Mouse (Mus musculus) left cerebral cortex, postnatal 25 days (tissue): Measurements from ENCODE around the gene Slc9a3. TPM values are rescaled to one million over a fixed set of nuclear protein-coding genes. Genes with fewer than 3 reads are reported as not detected.

ENCODE experiments used
- DNase-seq, 2 experiments: peaks; one replicate each; pipeline ENCODE4 v3.0.0; 2022; ENCODE audit warnings: low spot score in 2 of 2, mixed read lengths in 1 of 2
- intact Hi-C: fragments of 180-260 bp; cut with DNase I; formaldehyde crosslinking; loops from one replicate; pipeline ENCODE4 v1.15.1; 2025
- total RNA-seq, 2 experiments: library from RNA; stranded (reverse); gene quantifications; 2 replicates each; pipeline ENCODE4 v1.2.3; 2021

Slc9a3 gene
- total RNA-seq, result 1 to 10 TPM in 1 of 2 experiments, under 1 TPM in 1; 0.98 to 1.8 TPM

DNA sequence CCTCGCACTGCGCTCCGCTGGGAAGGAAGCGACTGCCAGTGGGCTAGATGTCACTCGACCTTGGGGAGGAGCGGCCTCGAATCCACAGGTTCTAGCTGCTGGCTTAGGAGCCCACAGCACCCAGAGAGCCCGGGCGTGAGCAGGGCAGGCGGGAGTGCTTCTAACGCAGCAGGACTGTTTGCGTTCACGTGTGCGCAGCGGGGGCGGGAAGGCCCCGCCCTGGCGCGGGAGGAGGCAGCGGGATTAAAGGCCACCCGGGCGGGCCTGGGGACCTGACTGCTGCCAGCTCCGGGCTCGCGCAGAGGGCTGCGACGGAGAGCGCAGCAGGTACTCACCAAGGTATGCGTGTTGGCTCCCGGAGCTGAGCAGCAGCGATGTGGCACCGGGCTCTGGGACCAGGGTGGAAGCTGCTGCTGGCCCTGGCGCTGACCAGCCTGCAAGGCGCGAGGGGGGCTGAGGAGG lies at the start of gene Slc9a3:
TSS of gene Slc9a3 (plus strand) at position 317 of the 462 bp plus-strand sequence.
- DNase-seq, result peak in 1 of 2 experiments; percentile 12
- intact Hi-C loops, result no loop called here

DNA sequence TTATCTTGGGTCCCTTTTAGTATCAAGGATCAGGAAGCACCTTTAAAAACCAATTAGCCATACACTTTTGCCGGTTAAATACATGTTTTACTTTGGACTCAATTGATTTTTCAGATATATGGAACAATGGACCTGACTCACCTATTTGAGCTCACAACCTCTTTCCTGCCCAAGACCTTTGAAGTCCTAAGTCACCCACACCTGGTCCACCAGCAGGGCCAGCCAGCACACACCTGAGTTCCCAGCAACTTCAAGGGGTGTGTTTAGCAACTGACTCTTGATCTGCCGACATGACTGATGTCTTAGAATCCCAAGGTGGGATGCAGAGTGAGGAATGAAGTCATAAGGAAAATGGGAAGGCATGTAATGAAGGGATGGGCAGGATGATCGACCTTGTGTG lies 49.5 kb upstream of the Slc9a3 start:
- intact Hi-C loops, result no loop called here
- DNase-seq, result no peak

DNA sequence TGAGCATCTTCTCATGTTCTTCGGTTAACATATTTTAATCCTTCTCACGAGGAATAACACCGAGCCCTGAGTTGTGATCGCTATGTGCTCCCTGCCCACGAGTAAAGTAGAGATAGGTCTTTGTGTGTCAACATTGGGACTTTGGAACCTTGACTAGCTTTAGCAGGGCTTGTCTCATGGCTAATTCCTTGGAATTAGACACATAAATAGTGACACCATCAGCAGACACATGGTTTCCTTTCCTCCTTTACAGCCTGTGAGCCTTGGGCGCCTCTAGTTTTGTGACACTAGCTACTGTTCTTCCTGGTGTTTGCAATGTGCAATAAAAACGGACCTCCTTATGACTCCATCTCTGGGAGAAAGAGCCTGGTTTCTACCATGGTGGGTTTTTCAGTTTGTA lies 47.9 kb upstream of the Slc9a3 start:
- intact Hi-C loops, result no loop called here
- DNase-seq, result no peak

- no peak for DNase-seq
- intact Hi-C loops, result no loop called here
Observed at GRCm38 (mm10) chr13:74090265-74090664, 31.0 kb upstream of the Slc9a3 start.

- intact Hi-C loops, result loop anchor here (1.0 to 5.0 kb wide), 2 partner anchors 71 to 205 kb away; no protein-coding TSS in a partner anchor
- no peak for DNase-seq
Observed at GRCm38 (mm10) chr13:74095936-74096335, 25.3 kb upstream of the Slc9a3 start.

- intact Hi-C loops, result loop anchor here (1.0 to 5.0 kb wide), 2 partner anchors 70 to 204 kb away; no protein-coding TSS in a partner anchor
- peak; percentile 51 to 68 for DNase-seq
Observed at GRCm38 (mm10) chr13:74096715-74097363, 24.4 kb upstream of the Slc9a3 start.

GRCm38 (mm10) chr13:74098913-74099312 lies 22.3 kb upstream of the Slc9a3 start:
- DNase-seq, result no peak
- intact Hi-C loops, result loop anchor here (5.0 kb wide), 1 partner anchor 68 kb away; no protein-coding TSS in a partner anchor

- DNase-seq, result no peak
- intact Hi-C loops, result no loop called here
Observed at GRCm38 (mm10) chr13:74102108-74102830, 19.0 kb upstream of the Slc9a3 start.

DNA sequence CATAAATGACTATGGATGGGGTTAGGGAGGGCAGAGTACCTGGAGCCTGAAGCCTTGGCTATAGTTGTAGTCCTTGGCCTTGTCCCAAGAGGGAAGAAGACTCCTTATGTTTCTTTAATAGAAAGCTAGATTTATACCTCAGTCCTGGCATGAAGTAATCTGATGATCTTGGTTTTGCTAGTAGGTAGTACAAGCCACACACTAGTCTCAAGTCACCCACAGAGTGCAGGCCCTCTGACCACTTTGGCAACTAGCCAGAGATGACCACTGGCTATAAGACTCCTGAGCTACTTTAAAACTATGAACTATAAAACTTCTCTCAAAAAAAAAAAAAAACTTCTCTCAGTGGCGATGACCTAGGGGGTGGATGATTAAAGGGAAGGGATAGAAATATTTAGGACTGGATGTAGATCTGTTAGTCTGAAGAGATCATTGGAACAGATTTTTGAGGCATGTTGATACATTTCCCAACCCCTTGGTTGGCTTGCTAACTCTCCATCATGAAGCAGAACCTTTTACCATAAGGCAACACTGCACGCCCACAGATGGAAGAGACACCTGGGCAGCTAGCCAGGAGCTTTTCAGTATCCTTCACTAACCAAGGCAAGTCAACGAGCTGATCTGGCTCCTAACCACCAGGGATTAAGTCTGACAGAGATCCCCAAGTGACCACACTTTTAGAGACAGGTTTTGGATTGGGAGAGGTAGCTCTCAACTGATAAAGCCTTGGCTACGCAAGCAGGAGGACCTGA lies 18.2 kb upstream of the Slc9a3 start:
- intact Hi-C loops, result no loop called here
- DNase-seq, result no peak

DNA sequence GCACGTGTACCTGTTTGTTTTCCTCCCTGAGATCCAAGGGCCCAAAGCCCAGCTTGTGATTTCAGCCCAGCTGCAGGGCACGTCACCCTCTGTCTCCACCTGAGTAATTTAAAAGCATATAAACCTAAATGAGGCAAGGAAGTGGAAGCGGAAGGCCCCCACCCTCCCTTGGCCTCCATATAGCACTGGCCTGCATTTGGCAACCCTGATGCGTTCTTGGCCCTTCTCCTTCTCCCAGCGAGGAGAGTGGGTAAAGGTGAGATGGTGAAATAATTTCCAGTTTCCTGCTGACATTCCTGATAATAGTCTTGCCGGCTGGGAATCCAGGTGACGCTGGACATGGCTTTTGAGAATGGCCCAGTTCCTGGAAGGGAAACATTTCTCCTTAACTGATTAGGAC lies 16.8 kb upstream of the Slc9a3 start:
- no peak for DNase-seq
- intact Hi-C loops, result no loop called here

- DNase-seq, result no peak
- intact Hi-C loops, result no loop called here
Observed at GRCm38 (mm10) chr13:74107410-74107809, 13.8 kb upstream of the Slc9a3 start.

DNA sequence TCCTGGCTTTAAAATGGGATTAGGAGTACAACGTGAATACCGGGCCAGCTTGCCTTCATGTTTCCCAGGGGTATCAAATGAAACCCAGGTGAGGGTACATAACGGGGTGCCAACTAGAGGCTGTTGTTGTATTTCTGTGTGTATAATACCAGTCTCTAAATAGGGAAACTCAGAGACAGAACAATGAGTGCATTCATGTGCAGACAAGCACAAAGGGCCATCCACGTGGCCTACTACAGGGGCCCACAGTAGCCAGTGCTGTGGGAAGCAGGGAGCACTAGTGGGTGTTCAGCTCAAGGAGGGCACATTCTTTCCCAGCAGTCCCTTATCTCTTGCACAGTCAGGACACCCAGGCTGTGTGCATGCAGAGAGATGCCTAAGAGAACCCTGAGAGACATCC lies 8.7 kb upstream of the Slc9a3 start:
- no peak for DNase-seq
- intact Hi-C loops, result no loop called here

DNA sequence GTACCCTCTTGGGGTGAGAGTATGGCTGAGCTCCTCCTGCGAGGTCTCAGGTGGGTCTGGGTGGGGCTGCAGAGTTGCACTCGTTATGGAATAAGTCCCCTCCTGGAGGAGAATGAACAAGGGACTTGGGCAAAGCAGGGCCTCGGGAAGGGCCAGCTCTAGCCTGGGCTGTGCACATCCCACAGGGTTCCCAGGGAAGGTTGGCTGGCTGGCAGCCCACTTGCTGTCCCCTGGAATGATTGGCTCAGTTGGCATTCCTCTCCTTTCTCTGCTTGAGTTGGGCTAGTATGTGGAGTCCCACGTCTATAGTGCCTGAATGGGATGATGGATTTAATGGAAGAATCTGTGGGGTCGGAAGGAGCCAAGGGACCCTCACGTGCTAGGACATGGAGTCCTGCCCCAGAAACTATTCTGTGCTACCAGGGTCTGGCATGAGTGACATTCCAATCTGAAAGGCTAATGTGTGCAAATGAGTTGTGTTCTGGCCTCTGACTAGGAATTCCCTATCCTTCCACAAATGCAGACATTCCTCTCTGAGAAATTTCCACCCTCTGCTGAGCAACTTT lies 7.5 kb upstream of the Slc9a3 start:
- intact Hi-C loops, result no loop called here
- DNase-seq, result no peak

DNA sequence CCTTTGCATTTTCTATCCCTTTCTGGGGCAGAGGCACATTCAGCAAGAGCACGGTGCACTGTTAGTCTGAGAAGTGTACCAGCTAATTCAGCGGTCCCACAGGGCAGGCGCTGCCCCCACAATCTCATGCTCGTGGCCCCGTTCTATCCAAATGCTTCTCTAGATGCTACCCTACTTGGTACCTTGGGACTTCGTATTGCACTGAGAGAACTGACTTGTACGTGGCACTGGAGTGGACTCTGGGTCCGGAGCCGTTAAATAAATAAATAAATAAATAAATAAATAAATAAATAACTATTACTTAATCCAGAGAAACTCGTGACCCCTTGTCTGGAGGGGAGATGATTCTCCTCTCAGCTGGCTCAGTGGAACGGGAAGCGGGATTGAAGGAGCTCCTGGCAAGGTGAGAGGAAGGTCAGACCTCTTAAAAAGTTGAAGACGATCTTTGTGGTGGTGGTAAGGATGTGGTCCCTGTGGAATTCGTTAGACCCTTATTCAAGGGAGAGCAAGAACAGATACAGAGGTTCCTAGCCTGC lies 606 bp downstream of the Slc9a3 start:
- no peak for DNase-seq
- intact Hi-C loops, result no loop called here

GRCm38 (mm10) chr13:74122632-74123031 lies 1.4 kb downstream of the Slc9a3 start:
- intact Hi-C loops, result no loop called here

GRCm38 (mm10) chr13:74127571-74127970 lies 6.3 kb downstream of the Slc9a3 start:
- intact Hi-C loops, result no loop called here
- DNase-seq, result no peak

More at GRCm38 (mm10) chr13:74122632-74123031, 1.4 kb downstream of the Slc9a3 start:
- no peak for DNase-seq

- no peak for DNase-seq
- intact Hi-C loops, result no loop called here
Observed at GRCm38 (mm10) chr13:74129909-74130308, 8.7 kb downstream of the Slc9a3 start.

DNA sequence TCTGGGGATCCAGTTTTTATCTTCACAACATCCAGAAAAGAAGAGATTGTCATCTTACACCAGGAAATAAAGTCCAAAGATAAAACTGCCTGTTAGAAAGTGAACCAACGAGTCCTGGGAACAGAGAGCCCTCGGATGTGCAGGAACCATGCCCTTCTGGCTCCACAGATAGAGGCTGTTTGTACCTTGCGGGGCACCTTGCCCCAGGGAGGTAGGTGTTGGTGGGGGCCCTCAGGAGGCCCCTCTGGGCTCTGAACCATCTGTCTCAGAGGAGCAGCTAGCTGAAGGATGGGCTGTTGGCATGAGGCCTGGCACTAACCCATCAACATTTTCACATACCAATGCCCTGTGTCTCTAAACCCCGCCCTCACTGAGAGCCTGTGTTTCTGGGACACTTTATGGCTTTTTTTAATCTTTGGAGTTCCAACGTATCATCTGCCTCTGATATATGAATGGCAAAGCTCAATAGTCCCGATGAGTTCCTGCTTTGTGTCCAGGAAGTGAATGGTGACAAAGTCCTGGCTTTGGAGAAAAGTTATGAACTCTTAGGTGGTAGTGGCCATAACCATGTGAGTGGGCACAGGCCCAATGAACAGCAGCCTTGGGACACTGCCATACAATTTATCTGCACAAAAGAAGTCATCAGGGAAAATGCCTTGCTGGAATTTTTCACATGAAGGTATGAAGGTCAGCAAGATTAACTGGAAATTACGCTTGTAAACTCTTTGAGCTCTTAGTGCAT lies 17.8 kb downstream of the Slc9a3 start:
- intact Hi-C loops, result no loop called here
- no peak for DNase-seq

DNA sequence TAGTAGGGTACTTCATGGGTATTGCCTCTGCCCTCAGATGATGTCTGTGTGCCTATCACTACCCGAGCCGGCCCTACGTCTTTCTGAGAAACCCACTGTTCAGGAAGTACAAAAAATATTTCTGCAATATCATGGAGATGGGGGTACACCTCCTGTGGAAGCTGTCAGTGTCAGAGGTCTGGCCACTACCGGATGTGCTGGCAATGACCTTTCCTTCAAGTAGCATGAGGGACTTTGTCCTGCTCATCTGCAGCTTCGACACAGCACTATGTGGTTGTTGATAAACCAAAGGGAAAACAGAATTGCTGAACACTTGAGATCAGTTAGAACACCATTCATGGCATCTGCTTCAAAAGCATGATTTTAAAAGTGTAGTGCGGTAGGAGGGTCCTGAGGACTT lies 19.5 kb downstream of the Slc9a3 start:
- no peak for DNase-seq
- intact Hi-C loops, result no loop called here
